Mouse (Mus musculus) limb, embryonic 15.5 days (tissue): ENCODE measurements at regions not wholly inside any gene's neighbourhood (a gene's known extent, or its start where the extent isn't known, plus 50 kb on each side); places are given as distances from the start of the nearest gene placed in this dataset.

Experiments
- ATAC-seq: fragments of 200-750 bp; cut with Nextera tagmentation; 2 replicates; pipeline ENCODE4 v1.8.0; 2017; ENCODE audit warnings: low read depth, moderate TSS enrichment; ENCODE audit not compliant: insufficient number of reproducible peaks, low FRiP score, low TSS enrichment
- H3K27ac ChIP-seq: fragments of 300-500 bp; sonication (generic); 2 replicates; pipeline ENCODE4 v1.5.1; 2015; ENCODE audit warnings: moderate library complexity, mild to moderate bottlenecking, inconsistent platforms
- H3K27me3 ChIP-seq: fragments of 300-500 bp; sonication (generic); 2 replicates; pipeline ENCODE4 v1.6.1; 2015; ENCODE audit warnings: inconsistent platforms
- H3K36me3 ChIP-seq: fragments of 300-500 bp; sonication (generic); 2 replicates; pipeline ENCODE4 v1.6.1; 2015; ENCODE audit warnings: inconsistent platforms
- H3K4me1 ChIP-seq: fragments of 300-500 bp; sonication (generic); 2 replicates; pipeline ENCODE4 v1.6.1; 2015; ENCODE audit warnings: inconsistent platforms
- H3K4me2 ChIP-seq: fragments of 300-500 bp; sonication (generic); 2 replicates; pipeline ENCODE4 v1.6.1; 2015; ENCODE audit warnings: mild to moderate bottlenecking, inconsistent platforms
- H3K4me3 ChIP-seq: fragments of 300-500 bp; sonication (generic); 2 replicates; pipeline ENCODE4 v1.5.1; 2015; ENCODE audit warnings: mild to moderate bottlenecking, inconsistent platforms
- H3K9ac ChIP-seq: fragments of 300-500 bp; sonication (generic); 2 replicates; pipeline ENCODE4 v1.6.1; 2015; ENCODE audit warnings: inconsistent platforms
- H3K9me3 ChIP-seq: fragments of 300-500 bp; sonication (generic); 2 replicates; pipeline ENCODE4 v1.6.1; 2016; ENCODE audit warnings: inconsistent platforms
- WGBS: fragments of 180-500 bp; shearing (Covaris S2); methylation state at CpG from one replicate; pipeline ENCODE4 v1.1.7; 2015; 5-methylcytosine and 5-hydroxymethylcytosine counted together

- H3K9me3 ChIP-seq: no peaks in the 10 kb centered on the region
- WGBS: 40% methylated on average over 2 of the region's 2 CpGs
- no peaks in the 10 kb centered on the region for H3K36me3 ChIP-seq
- H3K4me1 ChIP-seq: no peaks in the 10 kb centered on the region
- H3K9ac ChIP-seq: no peak overlapping the region
- no peak overlapping the region for H3K27ac ChIP-seq
- H3K4me2 ChIP-seq: no peak overlapping the region
- no peaks in the 10 kb centered on the region for H3K27me3 ChIP-seq
- H3K4me3 ChIP-seq: no peak overlapping the region
- no peak for ATAC-seq
Measured at GRCm38 (mm10) chr10:37691939-37692338, 553.2 kb upstream of the Marcks start.

DNA sequence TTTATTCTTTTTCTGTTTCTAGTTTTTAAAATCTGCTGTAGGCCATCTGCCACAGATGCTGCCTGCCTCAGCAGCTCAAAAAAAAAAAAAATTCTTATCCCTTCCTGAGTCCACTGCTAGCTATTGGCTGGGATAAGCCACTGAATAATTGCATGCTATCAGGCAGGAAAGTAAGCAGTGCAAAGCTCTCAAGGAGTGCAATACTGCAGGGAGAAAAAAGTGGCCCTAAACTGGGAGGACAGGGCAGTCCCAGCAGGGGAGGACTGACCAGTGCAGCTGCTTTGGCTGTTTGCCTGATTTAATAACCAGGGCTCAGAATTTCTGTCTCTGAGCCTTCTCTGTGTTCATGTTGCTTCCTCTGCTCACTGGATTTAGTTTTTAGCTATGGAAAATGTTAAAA lies 544.4 kb upstream of the Marcks start:
- no peak overlapping the region for H3K4me2 ChIP-seq
- no peaks in the 10 kb centered on the region for H3K36me3 ChIP-seq
- no peaks in the 10 kb centered on the region for H3K9me3 ChIP-seq
- ATAC-seq: no peak
- no peak overlapping the region for H3K4me3 ChIP-seq
- H3K27ac ChIP-seq: no peak overlapping the region
- 0 out of 2 replicates have a peak, but pooled peaks cover 2% of the 10 kb centered on the region for H3K4me1 ChIP-seq
- H3K9ac ChIP-seq: no peak overlapping the region
- H3K27me3 ChIP-seq: no peaks in the 10 kb centered on the region

- no peaks in the 10 kb centered on the region for H3K27me3 ChIP-seq
- H3K9ac ChIP-seq: no peak overlapping the region
- 0 out of 2 replicates have a peak, but pooled peaks cover 2% of the 10 kb centered on the region for H3K4me1 ChIP-seq
- no peaks in the 10 kb centered on the region for H3K36me3 ChIP-seq
- no peak overlapping the region for H3K4me3 ChIP-seq
- no peak for ATAC-seq
- no peak overlapping the region for H3K4me2 ChIP-seq
- H3K9me3 ChIP-seq: no peaks in the 10 kb centered on the region
- no peak overlapping the region for H3K27ac ChIP-seq
Measured at GRCm38 (mm10) chr10:37680601-37681000, 541.9 kb upstream of the Marcks start.

DNA sequence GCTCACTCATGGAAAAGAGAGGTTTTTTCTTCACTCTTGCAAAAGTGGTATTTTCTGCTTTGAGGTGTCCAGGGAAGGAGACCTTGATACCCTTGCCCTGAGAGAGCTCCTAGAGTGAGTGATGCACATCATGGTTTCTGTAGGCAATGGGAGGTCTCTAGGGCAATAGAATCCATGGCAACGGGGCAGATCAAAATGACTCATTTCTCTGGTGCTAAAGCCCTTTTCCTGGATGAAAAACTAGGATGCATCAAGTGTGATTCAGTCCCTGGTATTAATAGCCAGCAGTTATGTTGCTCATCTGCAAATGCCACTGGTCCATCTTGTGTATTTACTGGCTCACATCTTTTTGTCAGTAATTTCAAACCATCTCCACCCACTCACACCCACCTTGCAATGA lies 539.1 kb upstream of the Marcks start:
- H3K4me3 ChIP-seq: no peak overlapping the region
- H3K9ac ChIP-seq: no peak overlapping the region
- H3K9me3 ChIP-seq: no peaks in the 10 kb centered on the region
- 70% methylated on average over 1 of the region's 1 CpGs for WGBS
- no peaks in the 10 kb centered on the region for H3K4me1 ChIP-seq
- no peak overlapping the region for H3K27ac ChIP-seq
- no peak for ATAC-seq
- no peak overlapping the region for H3K4me2 ChIP-seq
- H3K36me3 ChIP-seq: no peaks in the 10 kb centered on the region
- no peaks in the 10 kb centered on the region for H3K27me3 ChIP-seq

- H3K9me3 ChIP-seq: no peaks in the 10 kb centered on the region
- H3K9ac ChIP-seq: no peak overlapping the region
- H3K36me3 ChIP-seq: no peaks in the 10 kb centered on the region
- WGBS: 68% methylated on average over 2 of the region's 2 CpGs
- no peak overlapping the region for H3K4me2 ChIP-seq
- no peak overlapping the region for H3K27ac ChIP-seq
- ATAC-seq: no peak
- H3K4me1 ChIP-seq: no peaks in the 10 kb centered on the region
- H3K4me3 ChIP-seq: no peak overlapping the region
- H3K27me3 ChIP-seq: no peaks in the 10 kb centered on the region
Measured at GRCm38 (mm10) chr10:37668827-37669226, 530.1 kb upstream of the Marcks start.

DNA sequence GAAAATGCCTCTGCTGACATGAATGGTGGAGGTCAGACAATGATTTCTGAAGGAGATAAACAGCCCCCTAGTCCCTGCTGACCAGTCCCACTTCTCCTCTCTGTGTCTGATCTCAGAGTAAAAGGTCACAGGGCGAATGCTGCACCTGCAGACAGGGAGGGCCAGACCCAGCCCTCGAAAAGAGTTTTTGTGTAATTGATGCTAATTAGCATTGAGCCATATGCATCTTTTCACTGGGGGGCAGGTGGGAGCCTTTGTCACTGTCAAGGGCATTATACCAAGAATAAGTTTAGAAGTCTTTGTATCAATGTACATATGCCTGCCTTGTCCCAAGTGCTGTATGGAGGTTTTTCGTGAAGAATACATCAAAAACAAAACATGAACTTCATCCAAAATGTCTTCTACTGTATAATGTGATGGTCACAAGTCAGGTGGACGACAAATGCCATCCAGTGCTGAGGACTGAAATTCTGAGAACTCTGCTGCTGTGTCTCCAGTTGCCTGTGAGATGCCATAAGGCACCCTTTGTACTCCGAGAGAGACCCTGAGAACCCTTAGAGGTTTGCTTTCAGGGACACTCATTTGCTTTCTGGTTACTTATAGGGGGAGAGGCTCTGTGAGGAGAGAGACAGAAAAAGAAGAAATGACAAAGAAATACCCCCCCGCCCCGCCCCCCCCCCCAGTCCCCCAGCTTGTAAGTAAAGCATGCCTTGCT lies 528.5 kb upstream of the Marcks start:
- H3K36me3 ChIP-seq: no peaks in the 10 kb centered on the region
- H3K27me3 ChIP-seq: no peaks in the 10 kb centered on the region
- no peak overlapping the region for H3K9ac ChIP-seq
- ATAC-seq: no peak
- 65% methylated on average over 7 of the region's 7 CpGs for WGBS
- no peaks in the 10 kb centered on the region for H3K4me1 ChIP-seq
- H3K4me3 ChIP-seq: no peak overlapping the region
- H3K27ac ChIP-seq: no peak overlapping the region
- H3K4me2 ChIP-seq: no peak overlapping the region
- no peaks in the 10 kb centered on the region for H3K9me3 ChIP-seq

DNA sequence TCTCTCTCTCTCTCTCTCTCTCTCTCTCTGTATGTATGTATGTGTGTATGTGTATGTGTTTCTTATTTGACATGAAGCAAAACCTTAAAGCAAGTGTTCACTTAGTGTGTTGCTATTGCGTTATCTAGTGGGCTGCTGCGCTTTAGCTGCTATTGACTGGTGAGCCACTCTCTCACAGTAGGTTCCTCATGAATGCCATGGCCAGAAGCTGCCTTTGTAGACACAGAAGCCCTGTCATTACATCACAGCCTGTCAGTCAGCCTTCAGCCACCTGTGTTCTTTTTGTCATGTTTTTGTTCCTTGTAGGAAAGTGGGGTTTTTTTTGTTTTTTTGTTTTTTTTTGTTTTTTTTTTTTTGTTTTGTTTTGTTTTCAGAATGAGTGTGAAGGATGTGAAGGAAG lies 527.8 kb upstream of the Marcks start:
- Histone ChIP-seq H3K27me3 (no peaks in the 10 kb centered on the region), H3K27ac (no peak overlapping the region), H3K9ac (no peak overlapping the region), H3K9me3 (no peaks in the 10 kb centered on the region), H3K36me3 (no peaks in the 10 kb centered on the region), H3K4me3 (no peak overlapping the region), H3K4me1 (no peaks in the 10 kb centered on the region), H3K4me2 (no peak overlapping the region)
- no peak for ATAC-seq
- 94% methylated on average over 2 of the region's 2 CpGs for WGBS

- Histone ChIP-seq H3K9me3 (no peaks in the 10 kb centered on the region), H3K4me3 (no peak overlapping the region), H3K4me2 (no peak overlapping the region), H3K27ac (no peak overlapping the region), H3K4me1 (peaks cover 7% of the 10 kb centered on the region; the same call in 1 of the 2 replicates), H3K27me3 (no peaks in the 10 kb centered on the region), H3K9ac (no peak overlapping the region), H3K36me3 (no peaks in the 10 kb centered on the region)
- ATAC-seq: no peak
- WGBS: 29% methylated on average over 7 of the region's 7 CpGs
Measured at GRCm38 (mm10) chr10:37637001-37637562, 498.4 kb upstream of the Marcks start.

DNA sequence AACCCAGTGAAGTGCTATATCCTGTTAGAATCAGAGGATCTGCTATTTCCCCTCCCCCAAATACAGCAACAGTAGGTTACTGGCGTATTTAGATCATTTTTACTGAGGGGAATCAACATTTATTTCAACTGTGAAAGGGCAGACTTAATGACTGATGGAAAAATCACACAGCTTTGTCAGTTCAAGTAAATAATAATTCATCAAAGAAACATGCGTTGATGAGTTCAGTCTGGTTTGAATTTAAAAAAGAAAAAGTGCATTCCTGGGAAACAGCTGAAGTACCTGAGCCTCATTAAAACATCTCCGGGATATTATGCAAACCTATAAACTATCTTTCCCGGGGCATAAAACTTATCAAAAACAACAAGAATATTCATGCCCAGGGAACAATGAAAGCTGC lies 497.7 kb upstream of the Marcks start:
- Histone ChIP-seq H3K4me2 (no peak overlapping the region), H3K9ac (no peak overlapping the region), H3K4me1 (peaks cover 7% of the 10 kb centered on the region; the same call in 1 of the 2 replicates), H3K36me3 (no peaks in the 10 kb centered on the region), H3K4me3 (no peak overlapping the region), H3K27me3 (no peaks in the 10 kb centered on the region), H3K9me3 (no peaks in the 10 kb centered on the region), H3K27ac (no peak overlapping the region)
- no peak for ATAC-seq
- 23% methylated on average over 4 of the region's 4 CpGs for WGBS

DNA sequence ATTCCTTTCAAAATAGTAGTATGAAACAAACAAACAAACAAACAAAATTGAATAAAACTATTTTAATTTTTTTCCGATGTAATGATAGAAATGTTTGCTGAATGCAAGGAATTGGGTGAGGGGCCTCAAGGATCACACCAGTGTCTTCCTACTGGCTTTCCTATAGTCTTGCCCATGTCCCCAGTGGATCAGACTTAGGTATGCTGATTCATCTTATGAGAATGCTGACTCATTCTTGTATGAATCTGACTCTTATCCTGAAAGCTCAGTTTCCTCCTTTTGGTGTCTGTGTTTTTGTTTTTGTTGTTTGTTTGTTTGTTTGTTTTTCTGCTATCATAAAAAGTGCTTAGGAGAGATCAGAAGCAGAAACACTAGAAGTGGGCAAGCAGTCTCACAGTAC lies 491.7 kb upstream of the Marcks start:
- Histone ChIP-seq H3K27me3 (no peaks in the 10 kb centered on the region), H3K4me2 (no peak overlapping the region), H3K4me1 (no peaks in the 10 kb centered on the region), H3K27ac (no peak overlapping the region), H3K36me3 (no peaks in the 10 kb centered on the region), H3K9me3 (no peaks in the 10 kb centered on the region), H3K9ac (no peak overlapping the region), H3K4me3 (no peak overlapping the region)
- ATAC-seq: no peak
- 98% methylated on average over 1 of the region's 1 CpGs for WGBS

DNA sequence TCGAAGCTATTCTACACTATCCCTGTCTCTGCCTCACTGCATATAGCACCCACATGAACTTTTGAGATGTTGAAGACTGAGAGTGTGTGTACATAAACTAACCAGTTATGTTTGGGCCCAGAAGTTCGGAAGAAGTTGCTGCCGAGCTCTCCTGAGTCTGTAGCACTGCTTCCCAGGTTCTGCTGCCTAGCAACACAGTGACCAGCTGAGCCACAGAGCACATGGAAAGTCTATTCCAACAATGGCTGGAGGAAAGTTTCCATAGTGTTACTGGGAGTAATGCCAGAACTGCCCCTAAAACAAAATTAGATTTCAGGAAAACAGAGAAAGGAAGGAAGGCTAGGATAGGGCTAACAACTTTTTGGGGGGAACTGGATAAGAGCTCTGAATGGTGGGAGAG lies 489.2 kb upstream of the Marcks start:
- 72% methylated on average over 3 of the region's 3 CpGs for WGBS
- no peak for ATAC-seq
- Histone ChIP-seq H3K27ac (no peak overlapping the region), H3K9me3 (no peaks in the 10 kb centered on the region), H3K27me3 (no peaks in the 10 kb centered on the region), H3K9ac (no peak overlapping the region), H3K4me2 (no peak overlapping the region), H3K4me1 (no peaks in the 10 kb centered on the region), H3K4me3 (no peak overlapping the region), H3K36me3 (no peaks in the 10 kb centered on the region)

DNA sequence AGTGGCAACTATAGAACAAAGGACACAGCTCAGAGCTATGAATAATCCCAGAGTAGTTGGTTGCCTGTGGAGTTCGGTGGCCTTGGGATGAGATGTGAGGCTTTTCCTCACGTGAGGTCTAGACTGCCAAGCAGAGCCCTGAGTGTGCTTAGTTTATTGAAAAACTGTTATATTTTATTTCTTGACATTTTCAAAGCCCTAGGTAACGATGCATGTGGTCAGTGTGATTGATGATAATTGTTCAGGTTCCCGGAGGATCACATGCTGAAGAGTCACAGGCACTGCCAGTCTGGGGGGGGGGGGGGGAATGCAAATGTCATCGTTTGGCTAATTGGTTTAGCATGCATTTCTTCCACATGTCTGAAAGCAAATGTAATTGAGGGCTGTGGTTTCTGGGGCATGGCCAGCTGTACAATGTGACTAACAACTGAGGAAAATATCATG lies 488.1 kb upstream of the Marcks start:
- no peak for ATAC-seq
- no peak overlapping the region for H3K4me2 ChIP-seq

More for the DNA sequence above, 488.1 kb upstream of the Marcks start:
- 25% methylated on average over 5 of the region's 5 CpGs for WGBS
- H3K4me1 ChIP-seq: no peaks in the 10 kb centered on the region
- no peaks in the 10 kb centered on the region for H3K27me3 ChIP-seq
- no peak overlapping the region for H3K27ac ChIP-seq
- H3K9ac ChIP-seq: no peak overlapping the region
- H3K9me3 ChIP-seq: no peaks in the 10 kb centered on the region
- H3K4me3 ChIP-seq: no peak overlapping the region
- H3K36me3 ChIP-seq: no peaks in the 10 kb centered on the region
